Mouse (Mus musculus) 3134 (cell line): ENCODE measurements at regions not wholly inside any gene's neighbourhood (a gene's known extent, or its start where the extent isn't known, plus 50 kb on each side); places are given as distances from the start of the nearest gene placed in this dataset.
A peak's percentile ranks its signal among the peaks of the same experiment; 100 is the strongest.

Source experiments
- DNase-seq: peaks from one replicate; pipeline ENCODE4 v3.0.0-alpha.2; 2011; ENCODE audit warnings: low spot score; ENCODE audit not compliant: insufficient read length; ENCODE audit errors: extremely low read depth

DNA sequence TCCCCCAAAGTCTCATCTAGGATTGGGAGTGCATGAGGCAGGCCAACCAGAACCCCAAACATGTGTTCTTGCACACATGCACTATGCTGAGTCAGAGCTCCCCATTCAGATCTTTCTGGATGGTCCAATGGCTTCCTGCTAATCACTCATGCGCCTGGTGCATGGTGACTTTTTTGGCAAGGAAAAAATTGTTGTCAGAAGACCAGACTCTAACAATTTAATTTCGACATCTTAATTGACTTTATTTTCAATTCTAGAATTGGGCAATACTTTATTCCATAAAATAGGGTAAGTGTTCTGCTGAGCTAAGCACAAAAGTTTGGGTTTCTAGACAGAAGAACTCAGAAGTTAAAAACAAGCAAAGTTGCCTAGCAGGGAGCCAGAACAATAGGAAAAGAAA, 165.7 kb downstream of the Snx19 start:
- no peak for DNase-seq

DNA sequence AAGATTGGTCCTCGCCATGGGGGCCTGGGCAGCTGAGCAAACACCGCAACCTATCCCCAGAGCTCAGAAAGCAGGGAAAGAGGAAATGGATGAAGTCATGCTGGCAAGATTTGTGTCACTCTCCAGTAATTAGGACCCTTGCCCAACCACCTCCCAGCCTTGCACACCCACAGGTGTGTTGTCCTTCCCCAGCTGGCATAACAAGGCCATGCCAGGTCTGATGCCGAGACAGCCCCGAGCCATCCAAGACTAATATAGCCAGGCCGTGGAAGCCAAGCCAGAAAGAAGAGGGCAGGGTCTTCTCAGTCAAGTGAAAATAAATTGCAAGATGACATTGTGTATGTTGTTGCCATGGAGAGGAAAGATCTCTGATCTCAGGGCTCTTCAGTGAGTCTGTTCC, 164.3 kb downstream of the Snx19 start:
- DNase-seq: no peak

DNA sequence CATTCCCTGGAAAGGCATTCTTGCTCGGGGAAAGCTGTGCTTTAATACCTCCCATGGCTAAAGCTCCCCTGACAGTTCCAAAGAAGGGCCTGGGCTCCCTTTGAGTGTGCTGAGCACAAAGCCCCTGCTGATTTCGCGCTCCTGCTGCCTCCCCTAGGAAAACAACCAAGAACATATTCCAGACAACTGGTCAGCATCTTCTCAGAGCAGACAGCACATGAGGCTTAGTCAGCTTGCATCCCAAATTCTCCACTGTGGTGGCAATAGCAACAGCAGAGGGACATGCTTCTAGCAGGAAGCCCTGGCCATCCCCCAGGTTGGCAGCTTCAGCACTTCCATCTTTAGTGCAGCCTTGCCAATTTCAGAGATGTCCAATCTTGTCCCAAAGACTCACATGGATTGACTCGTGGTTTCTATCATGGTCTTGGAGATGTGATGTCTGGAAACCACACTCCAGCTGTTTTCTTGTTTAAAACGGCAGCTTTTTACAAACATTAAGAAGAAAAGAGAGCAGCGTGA, 163.8 kb downstream of the Snx19 start:
- DNase-seq: no peak

DNA sequence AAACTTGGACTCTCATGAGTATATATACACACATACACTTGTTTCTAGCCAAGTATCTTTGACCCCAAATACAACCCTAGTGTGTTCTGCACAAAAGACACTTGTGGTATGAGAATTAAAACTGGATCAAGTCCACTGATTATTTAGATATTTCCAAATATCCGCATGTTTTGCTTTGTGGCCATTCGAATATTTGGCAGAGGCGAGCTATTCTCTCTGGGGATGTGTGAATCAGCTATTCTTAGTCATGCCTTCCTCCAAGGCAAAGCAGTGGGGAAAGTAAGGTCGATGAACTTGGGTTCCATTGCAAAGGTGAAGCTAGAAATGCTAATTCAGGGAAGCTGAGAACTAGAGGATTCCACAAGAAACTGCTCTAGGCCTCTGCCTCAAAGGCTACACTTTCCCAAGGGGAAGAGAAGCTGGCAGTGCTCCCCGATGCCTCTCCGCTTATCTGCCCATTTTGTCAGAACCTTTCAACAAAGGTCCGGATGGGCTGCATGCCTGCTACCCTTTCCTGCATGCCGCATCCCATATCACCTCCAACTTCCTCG, 154.4 kb downstream of the Snx19 start:
- peak; percentile 32 for DNase-seq

DNA sequence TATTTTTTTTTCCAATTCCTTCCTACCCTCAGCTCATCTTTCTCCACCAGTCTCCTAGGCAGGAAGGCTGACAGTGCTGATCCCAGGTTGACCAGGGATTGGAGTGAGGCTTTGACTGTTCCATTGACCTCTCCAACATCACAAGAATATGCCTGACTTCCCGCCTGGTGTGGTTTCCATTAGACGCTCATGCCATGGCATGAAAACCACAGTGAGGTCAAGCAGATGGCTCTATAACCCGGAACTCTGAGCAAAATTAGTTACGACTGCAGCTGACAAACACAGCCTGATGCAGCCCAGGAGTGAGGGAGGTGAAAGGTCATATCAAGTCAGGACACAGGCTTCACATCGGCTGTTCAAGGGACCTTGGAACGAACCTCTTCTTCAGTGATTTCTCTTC, 153.6 kb downstream of the Snx19 start:
- DNase-seq: peak; percentile 11

DNA sequence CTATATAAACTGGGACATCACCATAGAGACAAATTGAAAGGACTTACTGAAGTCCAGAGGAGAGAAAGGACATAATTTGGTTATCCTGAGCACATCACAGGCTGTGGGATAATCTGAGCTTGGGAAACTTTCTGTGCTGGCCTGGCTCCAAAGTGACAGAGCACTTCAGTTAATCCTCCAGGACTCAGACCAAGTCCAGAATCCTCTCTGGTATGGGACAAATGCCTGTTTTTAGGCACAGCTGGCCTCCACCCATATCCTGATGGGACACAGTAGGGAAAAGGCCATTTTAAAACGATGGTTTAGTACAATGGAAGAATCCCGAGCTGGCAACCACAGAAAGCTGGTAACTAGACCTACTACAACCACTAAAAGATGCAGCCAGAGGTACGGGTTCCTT, 151.3 kb downstream of the Snx19 start:
- no peak for DNase-seq

DNA sequence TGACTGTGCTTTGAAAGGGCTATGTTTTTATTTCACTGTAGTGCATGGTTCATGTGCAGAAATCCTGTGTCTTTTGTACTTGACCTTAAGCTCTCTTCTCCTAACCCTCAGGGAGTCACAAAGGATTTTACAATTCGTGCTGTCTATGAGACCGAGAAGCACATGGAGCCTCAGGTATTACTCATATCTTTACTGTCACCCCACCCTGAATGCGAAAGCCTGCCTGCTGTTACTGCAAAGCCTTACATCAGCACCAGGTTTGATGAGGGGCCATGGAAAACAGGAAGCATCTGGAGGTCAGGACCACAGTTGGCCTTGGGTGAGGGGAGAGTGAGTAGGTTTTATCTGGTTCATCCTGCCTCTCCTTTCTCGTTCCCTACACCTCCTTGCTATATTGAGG, 150.3 kb downstream of the Snx19 start:
- DNase-seq: no peak

DNA sequence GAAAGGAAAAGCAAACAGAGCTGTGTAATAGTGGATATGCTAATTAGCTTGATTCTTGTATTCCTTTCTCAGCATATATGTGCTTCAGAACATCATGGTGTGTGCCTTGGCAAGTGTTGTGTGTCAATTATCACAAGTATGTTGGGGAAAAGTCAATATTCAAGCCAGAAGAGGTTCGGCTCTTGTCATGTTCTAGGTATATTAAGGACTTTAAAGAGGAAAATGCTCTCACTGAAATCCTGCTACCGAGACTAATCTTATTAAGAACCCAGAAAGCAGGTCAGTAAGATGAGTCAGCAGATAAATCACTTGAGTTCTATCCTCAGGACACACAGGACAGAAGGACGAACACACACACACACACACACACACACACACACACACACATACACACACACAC, 148.6 kb downstream of the Snx19 start:
- DNase-seq: no peak

DNA sequence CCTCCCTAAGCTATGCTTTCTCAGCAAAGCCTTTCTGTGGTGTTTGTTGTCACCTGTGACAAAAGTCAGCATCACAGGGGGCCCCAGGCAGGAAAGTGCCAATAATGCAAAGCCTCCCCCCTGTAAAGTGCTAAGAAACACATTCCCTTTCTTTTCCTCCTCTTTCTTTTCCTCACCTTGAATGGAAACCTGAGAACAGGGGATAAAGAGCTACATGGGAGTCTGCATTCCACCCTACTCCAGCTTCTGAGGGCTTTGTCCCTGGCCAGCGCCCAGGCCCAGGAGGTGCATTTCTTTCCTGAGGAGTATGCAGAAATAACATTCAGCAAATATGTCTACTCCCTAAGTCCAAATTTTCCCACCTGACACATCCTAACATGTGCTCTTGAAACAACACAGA, 146.4 kb downstream of the Snx19 start:
- DNase-seq: no peak

DNA sequence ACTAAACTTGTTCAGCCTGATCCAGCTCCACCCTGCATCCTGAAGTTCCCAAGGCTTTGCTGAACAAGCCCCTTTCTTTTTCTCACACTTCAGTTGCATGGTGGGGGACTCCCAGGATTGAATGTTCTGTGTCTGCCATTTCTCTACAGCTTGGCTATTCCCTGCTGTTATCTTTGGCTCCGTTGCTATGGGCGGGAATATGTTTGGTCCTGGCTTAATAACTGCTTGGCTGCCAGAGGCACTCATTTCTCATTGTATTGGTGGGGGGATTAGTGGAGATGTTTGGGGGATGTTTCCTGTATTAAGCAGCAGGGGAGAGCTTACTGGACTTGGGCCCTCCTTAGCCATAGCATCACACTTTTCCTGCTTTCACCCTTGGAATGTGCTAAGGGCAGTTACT, 144.1 kb downstream of the Snx19 start:
- no peak for DNase-seq

DNA sequence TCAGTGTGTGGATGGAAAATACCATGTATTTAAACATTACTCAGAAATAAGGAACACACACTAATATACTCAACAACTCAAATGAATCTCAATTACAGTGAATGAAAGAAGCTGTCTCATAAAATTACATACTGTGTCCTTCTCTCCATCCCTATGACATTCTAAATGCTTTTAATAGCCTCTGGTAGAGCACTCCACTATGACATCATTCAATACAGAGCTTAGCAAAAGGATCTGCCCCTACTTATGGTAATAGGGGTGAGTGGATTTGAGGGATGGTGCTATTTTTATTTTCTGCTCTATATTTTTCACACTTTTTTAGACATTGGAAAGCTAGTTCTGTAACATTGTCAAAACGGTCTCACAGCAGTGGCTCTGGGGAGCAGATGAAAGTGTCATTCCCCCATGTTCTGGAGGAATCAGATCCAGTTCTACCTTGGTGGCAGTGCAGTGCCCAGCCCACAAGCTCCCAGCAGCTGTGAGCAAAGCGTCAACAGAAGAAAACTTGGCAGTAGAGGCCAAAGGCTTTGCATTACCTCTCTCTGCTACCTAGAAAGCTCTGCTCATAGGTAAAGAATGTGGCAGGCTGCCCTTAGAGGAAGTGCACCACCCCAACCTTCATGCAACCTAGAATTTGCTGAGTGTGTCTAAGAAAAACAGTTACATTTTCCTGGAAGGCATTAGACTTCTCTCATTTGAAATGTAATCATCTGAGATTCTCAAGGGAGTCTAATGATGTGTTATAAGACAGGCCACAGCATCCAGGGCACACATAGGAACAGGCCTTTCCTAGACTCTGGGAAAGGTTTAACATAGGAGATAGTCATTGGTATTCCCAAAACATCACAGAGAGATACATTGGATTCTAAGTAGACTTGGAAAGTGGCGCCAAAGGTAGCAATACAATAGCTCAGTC, 138.1 kb downstream of the Snx19 start:
- no peak for DNase-seq

DNA sequence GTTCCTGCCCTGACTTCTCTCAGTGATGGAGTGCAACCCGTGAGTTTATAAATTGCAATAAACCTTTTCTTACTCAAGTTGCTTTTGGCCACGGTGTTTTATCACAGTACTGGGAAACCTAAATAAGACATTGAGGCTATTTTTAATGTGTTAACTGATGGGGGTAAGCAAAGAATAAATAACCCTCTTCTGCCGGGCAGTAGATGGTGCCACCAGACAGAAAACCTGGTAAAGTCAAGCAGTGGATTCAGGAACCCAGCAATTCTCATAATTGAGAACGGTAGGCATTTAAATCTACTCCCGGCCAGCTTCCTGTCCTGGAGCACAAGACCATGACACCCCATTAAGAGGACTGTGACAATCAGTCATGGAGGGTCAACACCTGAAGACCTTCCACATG, 136.5 kb downstream of the Snx19 start:
- DNase-seq: no peak

DNA sequence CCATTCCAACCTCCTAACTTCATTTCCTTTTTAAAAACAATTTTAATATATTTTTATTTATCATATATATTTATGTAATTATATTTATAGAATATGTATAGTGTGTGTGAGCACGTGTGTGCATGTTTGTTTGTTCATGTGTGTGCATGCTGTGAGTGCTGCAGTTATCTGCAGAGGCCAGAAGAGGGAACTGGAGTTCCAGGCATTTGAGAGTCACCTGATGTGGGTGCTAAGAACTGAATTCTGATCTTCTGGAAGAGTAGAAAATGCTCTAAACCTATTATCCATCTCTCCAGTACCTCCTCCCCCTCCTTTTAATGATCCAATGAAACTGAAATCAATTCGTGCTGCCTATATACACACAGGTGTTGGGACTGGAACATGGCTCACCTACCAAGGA, 128.0 kb downstream of the Snx19 start:
- DNase-seq: no peak

DNA sequence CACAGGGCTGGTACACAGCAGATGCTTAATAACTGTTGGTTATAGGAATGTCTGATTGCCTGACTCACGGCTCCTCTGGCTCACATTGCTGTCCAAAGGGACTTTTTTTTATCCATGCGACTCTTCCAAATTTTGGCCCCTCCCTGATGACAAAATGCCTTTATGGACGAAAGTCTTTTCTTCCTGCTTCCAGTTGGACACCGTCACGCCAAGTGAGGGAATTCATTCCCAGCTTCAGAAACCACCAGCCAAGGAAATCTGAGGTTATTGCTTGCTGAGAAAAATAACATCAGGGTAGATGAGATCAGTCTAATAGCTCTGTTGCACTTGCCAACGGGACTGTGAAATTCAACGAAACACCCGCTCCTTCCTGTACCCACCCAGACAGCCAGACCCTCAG, 125.8 kb downstream of the Snx19 start:
- DNase-seq: no peak

DNA sequence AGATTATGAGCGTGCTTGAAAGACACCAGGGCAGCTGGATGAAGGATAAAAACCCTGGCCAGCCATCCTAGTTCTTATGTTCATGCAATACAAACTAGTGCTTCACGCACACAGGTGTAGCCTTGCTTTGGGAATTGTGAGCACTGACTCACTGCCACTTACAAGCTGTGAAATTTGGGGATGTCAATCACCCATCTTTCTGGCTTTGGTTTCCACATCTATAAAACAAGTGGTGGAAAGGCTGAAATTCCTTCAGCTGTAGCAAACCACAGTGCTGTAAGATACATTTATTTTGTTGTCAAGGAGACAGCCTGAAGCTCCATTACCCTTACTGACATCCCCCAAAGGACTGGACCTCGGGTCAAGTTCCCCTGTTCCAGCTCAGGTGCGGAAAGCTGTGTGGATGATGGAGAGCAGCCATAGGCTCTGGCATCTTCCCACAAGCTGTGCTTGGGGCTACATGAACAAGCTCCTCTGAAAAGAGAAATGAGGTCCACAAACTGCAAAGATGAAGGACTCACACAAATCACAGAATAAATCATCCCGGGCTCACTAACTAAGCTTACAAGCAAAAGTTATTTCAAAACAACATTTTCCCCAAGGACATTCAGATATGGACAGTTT, 123.1 kb downstream of the Snx19 start:
- no peak for DNase-seq

DNA sequence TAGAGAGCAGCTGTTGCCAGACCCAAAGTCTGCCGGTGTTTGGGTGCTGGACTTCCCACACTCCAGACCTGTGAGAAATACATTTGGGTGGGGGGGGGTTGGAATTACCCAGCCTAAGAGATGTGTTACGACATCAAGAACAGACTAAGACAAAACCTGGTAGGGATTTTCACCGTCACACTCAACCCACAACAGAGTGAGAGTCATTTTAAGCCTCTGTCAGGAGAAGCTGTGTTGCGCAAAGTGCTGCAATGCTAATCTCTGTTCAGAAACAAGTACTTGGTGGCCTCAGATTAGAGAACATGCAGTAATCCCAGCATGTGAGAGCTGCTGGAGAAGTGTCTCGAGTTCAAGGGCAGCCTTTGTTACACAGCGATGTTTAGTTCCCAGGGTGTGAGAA, 113.0 kb downstream of the Snx19 start:
- DNase-seq: no peak

DNA sequence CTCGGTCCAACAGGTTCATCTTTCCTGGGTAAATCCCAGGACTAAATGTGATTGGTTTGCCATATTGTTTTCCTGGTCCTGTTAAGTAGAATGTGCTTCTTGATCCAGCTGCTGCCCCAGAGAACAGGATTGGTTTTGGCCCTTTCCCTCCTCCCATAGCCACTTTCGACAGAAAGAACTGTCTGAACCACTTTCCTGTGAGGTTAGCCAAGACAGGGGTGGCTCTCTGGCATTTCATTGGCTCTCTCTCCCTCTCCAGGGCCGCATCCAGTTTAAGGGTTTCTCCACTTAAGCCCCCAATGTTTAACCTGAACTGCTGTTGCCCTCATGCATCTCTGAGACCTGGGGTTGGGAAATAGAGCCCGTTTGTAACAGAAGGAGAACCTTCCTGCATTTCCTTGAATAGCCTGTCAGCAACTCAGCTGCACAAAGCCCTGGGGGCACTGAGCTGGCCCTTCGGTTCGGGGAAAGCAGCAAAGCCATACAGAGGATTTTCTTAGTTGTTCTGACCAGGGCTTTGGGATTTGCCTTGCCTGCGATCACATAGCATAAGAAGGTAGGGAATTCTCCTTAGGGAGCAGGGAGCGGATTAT, 109.7 kb downstream of the Snx19 start:
- no peak for DNase-seq

DNA sequence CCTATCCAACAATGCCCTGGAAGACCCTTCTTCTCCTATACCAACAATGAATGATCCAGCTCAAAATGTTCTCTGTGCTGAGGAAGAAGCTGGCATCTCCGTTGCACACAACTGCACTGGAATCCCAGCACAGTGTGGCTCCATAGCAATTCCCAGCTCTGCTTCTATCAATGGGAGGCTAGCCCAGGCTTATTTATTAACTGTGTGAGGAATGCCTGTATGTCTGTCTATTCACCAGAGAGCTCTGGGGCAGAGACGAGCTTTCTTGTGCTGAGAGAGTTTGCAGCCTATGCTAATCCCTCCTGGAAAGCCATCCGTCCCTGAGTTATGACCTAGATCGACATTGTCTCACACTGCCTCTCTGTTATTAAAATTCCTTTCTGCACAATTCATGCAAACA, 108.1 kb downstream of the Snx19 start:
- no peak for DNase-seq

DNA sequence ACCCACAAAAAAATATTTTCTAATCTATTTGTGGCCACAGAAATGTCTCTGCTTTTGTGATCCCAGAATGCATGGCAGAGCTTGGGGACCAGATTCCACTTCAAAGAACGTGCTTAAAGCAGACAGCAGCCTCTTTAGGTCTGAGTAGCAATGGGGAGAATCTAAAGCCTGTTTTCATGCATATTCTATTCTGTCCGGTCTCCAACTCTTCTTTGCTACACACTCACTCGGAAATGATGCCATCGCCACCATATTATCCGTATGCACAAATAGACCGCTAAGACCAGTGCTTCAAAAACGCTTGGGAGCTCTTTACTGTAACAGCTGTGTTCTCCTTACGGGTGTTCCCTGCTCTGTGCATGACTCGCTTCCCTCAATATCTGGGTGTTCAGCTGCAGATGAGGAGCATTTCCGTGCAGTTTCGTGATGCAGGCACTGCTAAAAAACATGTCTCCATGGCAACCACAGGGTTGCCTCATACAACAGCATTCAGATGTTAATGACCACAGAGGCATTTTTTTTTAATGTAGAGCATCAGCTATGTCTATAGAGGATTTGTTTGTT, 107.0 kb downstream of the Snx19 start:
- DNase-seq: no peak

DNA sequence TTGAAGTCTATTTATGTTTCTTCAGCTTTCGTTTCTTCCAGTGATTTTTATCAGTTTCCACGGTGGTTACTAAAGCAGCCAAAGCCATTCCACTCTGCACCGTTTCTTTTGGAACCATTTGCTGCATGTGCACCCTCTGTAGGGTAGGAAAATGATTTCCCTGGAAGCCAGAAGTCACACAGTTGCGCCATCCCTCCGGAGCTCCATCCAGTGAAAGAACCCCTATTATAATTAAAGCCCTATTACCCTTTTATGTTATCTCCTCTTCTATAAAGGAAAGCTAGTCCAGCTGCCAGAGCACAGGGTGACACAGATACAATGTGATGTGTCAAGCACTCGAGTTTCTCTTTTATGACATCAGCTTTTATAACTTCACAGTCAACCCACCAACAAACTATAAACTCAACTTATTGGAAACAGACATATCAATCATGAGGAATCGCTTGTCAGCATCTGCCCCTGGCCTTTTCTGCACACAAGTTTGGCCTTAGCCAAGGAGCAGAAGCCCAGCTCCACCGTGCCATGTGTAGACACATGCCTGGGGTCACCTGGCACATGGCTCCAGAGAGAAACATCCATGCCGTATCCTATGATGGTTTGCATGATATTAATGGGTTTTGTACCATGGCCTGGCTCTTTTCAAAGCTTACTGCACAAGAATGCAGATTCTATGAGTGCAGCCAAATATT, 106.3 kb downstream of the Snx19 start:
- no peak for DNase-seq

DNA sequence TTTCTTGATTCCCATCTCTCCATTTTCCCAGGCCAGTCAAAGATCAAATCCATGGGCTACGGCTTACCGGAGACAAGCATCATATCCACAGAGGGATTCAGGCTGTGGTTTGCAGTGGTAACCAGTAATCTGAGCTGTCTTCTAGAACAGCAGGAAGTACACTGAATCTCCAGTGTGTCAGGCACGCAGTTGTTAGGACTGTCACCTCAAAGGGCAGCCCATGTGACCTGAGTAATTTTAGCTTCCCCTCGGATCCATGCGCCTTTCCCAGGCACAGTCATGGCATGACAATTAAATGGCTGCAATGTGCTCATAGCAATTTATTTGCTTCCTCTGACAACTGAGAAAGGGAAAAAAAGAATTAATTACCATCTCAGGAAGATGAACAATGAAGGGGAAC, 98.2 kb downstream of the Snx19 start:
- no peak for DNase-seq
